Mouse (Mus musculus): ENCODE measurements around the gene Siah1b.

GRCm38 (mm10) chrX:164055726-164056125, 20.6 kb downstream of the Siah1b start:
- TF ChIP-seq CTCF (IDR thresholded peaks at IDR 0.05; ENCODE audit: low read depth, low read length) (no peak), POLR2AphosphoS5 (IDR thresholded peaks at IDR 0.05; ENCODE audit: insufficient replicate concordance, low read depth, low read length) (no peak), GATA1 (IDR thresholded peaks at IDR 0.05; ENCODE audit: borderline replicate concordance, low read length) (no peak)
